Mouse (Mus musculus) CH12.LX (cell line): Measurements from ENCODE around the gene Polr2f. TPM values are rescaled to one million over a fixed set of nuclear protein-coding genes. Genes with fewer than 3 reads are reported as not detected.

ENCODE experiments used
- DNase-seq: peaks from one replicate; pipeline ENCODE4 v3.0.0-alpha.2; 2013; ENCODE audit errors: extremely low read depth
- H3K27ac ChIP-seq: 2 replicates; pipeline ENCODE4 v1.5.1; 2012; ENCODE audit warnings: low read depth, mild to moderate bottlenecking, control low read depth, moderate library complexity; ENCODE audit not compliant: insufficient read depth
- H3K27me3 ChIP-seq: replicated peaks from 2 replicates; pipeline ENCODE3; 2012; ENCODE audit warnings: inconsistent platforms
- H3K36me3 ChIP-seq, 2 experiments: replicated peaks in 1 of 2; 2 replicates each; pipeline versions ENCODE3 to v1.6.1; 2012; ENCODE audit warnings: inconsistent platforms in 1 of 2, low read length in 1 of 2, mild to moderate bottlenecking in 1 of 2, mixed read lengths in 1 of 2, moderate library complexity in 1 of 2; ENCODE audit not compliant: control insufficient read depth in 1 of 2, insufficient read depth in 1 of 2
- H3K4me1 ChIP-seq, 2 experiments: 2 replicates each; pipeline ENCODE4 v1.6.1; 2012; ENCODE audit warnings: inconsistent platforms in 1 of 2, moderate library complexity in 1 of 2; ENCODE audit not compliant: insufficient read depth in 2 of 2, control insufficient read depth in 1 of 2
- H3K4me2 ChIP-seq: 2 replicates; pipeline ENCODE4 v1.6.1; 2012; ENCODE audit warnings: low read depth, mild to moderate bottlenecking, control low read depth; ENCODE audit not compliant: poor library complexity, insufficient read depth, severe bottlenecking
- H3K4me3 ChIP-seq, 3 experiments: fragments of 150-350 bp in 1 of 3; sonication (generic) in 1 of 3; replicated peaks in 1 of 3; 2 replicates each; pipeline versions ENCODE3 to v1.5.1; 2011 to 2012; ENCODE audit warnings: low read depth in 2 of 3, low read length in 2 of 3, mild to moderate bottlenecking in 2 of 3, moderate library complexity in 2 of 3, control low read depth in 1 of 3, improper control_type of control experiment in 1 of 3, inconsistent platforms in 1 of 3, mixed read lengths in 1 of 3; ENCODE audit not compliant: poor library complexity in 1 of 3
- H3K79me2 ChIP-seq: replicated peaks from 2 replicates; pipeline ENCODE4 v1.6.1; 2012; ENCODE audit warnings: mild to moderate bottlenecking, moderate library complexity; ENCODE audit not compliant: control insufficient read depth, poor library complexity, insufficient read depth, severe bottlenecking; ENCODE audit errors: extremely low read depth
- H3K9ac ChIP-seq: 2 replicates; pipeline ENCODE4 v1.6.1; 2012; ENCODE audit warnings: low read depth, mild to moderate bottlenecking, control low read depth, moderate library complexity; ENCODE audit not compliant: insufficient read depth
- H3K9me3 ChIP-seq: replicated peaks from 2 replicates; pipeline ENCODE3; 2012; ENCODE audit warnings: low read length, inconsistent platforms, mixed read lengths
- BHLHE40 ChIP-seq: IDR thresholded peaks from 2 replicates; pipeline ENCODE4 v1.6.1; 2011; ENCODE audit warnings: mild to moderate bottlenecking, low read depth, low read length, improper control_type of control experiment
- CHD2 ChIP-seq: IDR thresholded peaks from 2 replicates; pipeline ENCODE4 v1.6.1; 2011; ENCODE audit warnings: low read length, improper control_type of control experiment
- E2F4 ChIP-seq: IDR thresholded peaks from 2 replicates; pipeline ENCODE4 v1.6.1; 2011; ENCODE audit warnings: low read depth, low read length, improper control_type of control experiment; ENCODE audit not compliant: insufficient replicate concordance
- ETS1 ChIP-seq: conservative IDR thresholded peaks from 2 replicates; pipeline ENCODE4 v1.6.1; 2012; ENCODE audit warnings: low read depth, mild to moderate bottlenecking, inconsistent platforms, low read length, improper control_type of control experiment, moderate library complexity
- GABPA ChIP-seq: IDR thresholded peaks from 2 replicates; pipeline ENCODE4 v1.6.1; 2012; ENCODE audit warnings: low read depth, low read length, improper control_type of control experiment, inconsistent platforms; ENCODE audit not compliant: insufficient replicate concordance
- IRF4 ChIP-seq: IDR thresholded peaks from 2 replicates; pipeline ENCODE4 v1.6.1; 2014; ENCODE audit warnings: low read depth, mild to moderate bottlenecking, inconsistent platforms, low read length, improper control_type of control experiment
- JUN ChIP-seq: IDR thresholded peaks from 2 replicates; pipeline ENCODE4 v1.6.1; 2011; ENCODE audit warnings: low read depth, mild to moderate bottlenecking, low read length, improper control_type of control experiment, moderate library complexity; ENCODE audit not compliant: insufficient read depth
- JUND ChIP-seq: conservative IDR thresholded peaks from 2 replicates; pipeline ENCODE4 v1.6.1; 2011; ENCODE audit warnings: low read depth, low read length, improper control_type of control experiment
- KAT2A ChIP-seq: IDR thresholded peaks from 2 replicates; pipeline ENCODE4 v1.6.1; 2012; ENCODE audit warnings: low read length, improper control_type of control experiment, inconsistent platforms; ENCODE audit not compliant: insufficient replicate concordance
- MAFK ChIP-seq: IDR thresholded peaks from 2 replicates; pipeline ENCODE4 v1.6.1; 2011; ENCODE audit warnings: low read length, improper control_type of control experiment; ENCODE audit not compliant: insufficient replicate concordance
- MAX ChIP-seq: IDR thresholded peaks from 2 replicates; pipeline ENCODE4 v1.6.1; 2011; ENCODE audit warnings: low read length, improper control_type of control experiment
- MEF2A ChIP-seq: IDR thresholded peaks from 2 replicates; pipeline ENCODE4 v1.6.1; 2014; ENCODE audit warnings: low read depth, mild to moderate bottlenecking, inconsistent platforms, low read length, improper control_type of control experiment, borderline replicate concordance
- MXI1 ChIP-seq: IDR thresholded peaks from 2 replicates; pipeline ENCODE4 v1.6.1; 2011; ENCODE audit warnings: mild to moderate bottlenecking, low read depth, low read length, improper control_type of control experiment
- MYC ChIP-seq: IDR thresholded peaks from 2 replicates; pipeline ENCODE4 v1.6.1; 2011; ENCODE audit warnings: low read depth, mild to moderate bottlenecking, improper control_type of control experiment, low read length
- NRF1 ChIP-seq: IDR thresholded peaks from 2 replicates; pipeline ENCODE4 v1.6.1; 2014; ENCODE audit warnings: low read depth, mild to moderate bottlenecking, inconsistent platforms, low read length, improper control_type of control experiment, moderate library complexity
- PAX5 ChIP-seq: IDR thresholded peaks from 2 replicates; pipeline ENCODE4 v1.6.1; 2012; ENCODE audit warnings: low read length, inconsistent platforms, mixed read lengths
- POLR2A ChIP-seq: IDR thresholded peaks from 2 replicates; pipeline ENCODE4 v1.6.1; 2011; ENCODE audit warnings: low read depth, mild to moderate bottlenecking, improper control_type of control experiment, low read length
- POLR2AphosphoS2 ChIP-seq: IDR thresholded peaks from 2 replicates; pipeline ENCODE4 v1.6.1; 2011; ENCODE audit warnings: low read depth, low read length, improper control_type of control experiment
- RAD21 ChIP-seq: IDR thresholded peaks from 2 replicates; pipeline ENCODE4 v1.6.1; 2011; ENCODE audit warnings: low read depth, mild to moderate bottlenecking, low read length, improper control_type of control experiment, moderate library complexity
- RCOR1 ChIP-seq: conservative IDR thresholded peaks from 2 replicates; pipeline ENCODE4 v1.6.1; 2012; ENCODE audit warnings: low read depth, mild to moderate bottlenecking, inconsistent platforms, low read length, improper control_type of control experiment
- TBP ChIP-seq: conservative IDR thresholded peaks from 2 replicates; pipeline ENCODE4 v1.6.1; 2011; ENCODE audit warnings: low read depth, low read length, improper control_type of control experiment
- UBTF ChIP-seq: IDR thresholded peaks from 2 replicates; pipeline ENCODE4 v1.6.1; 2012; ENCODE audit warnings: low read depth, mild to moderate bottlenecking, inconsistent platforms, low read length, improper control_type of control experiment, moderate library complexity
- ZC3H11A ChIP-seq: IDR thresholded peaks from 2 replicates; pipeline ENCODE4 v1.6.1; 2012; ENCODE audit warnings: low read depth, mild to moderate bottlenecking, inconsistent platforms, low read length, improper control_type of control experiment
- ZNF384 ChIP-seq: IDR thresholded peaks from 2 replicates; pipeline ENCODE4 v1.6.1; 2012; ENCODE audit warnings: low read depth, low read length, improper control_type of control experiment, inconsistent platforms
- dilution Hi-C: fragments of 300-500 bp; cut with MboI; formaldehyde crosslinking; loops from 2 replicates; pipeline ENCODE4 v1.14.3; 2020; ENCODE audit warnings: low sequenced_read_pairs; ENCODE audit not compliant: extremely low pct_unique_long_range_greater_than_20kb, extremely low pct_ligation_motif_present
- in situ Hi-C: fragments of 300-500 bp; cut with MboI; formaldehyde crosslinking; loops from 3 replicates; pipeline ENCODE4 v1.14.3; 2019; ENCODE audit warnings: low sequenced_read_pairs, low pct_ligation_motif_present, low pct_unique_long_range_greater_than_20kb, mixed read lengths
- polyA plus RNA-seq: library from polyadenylated mRNA; unstranded; fragments of >175 nt; gene quantifications from 2 replicates; pipeline ENCODE4 v1.2.1, GENCODE M21; 2012; ENCODE audit warnings: low read depth; ENCODE audit not compliant: insufficient read length
- total RNA-seq, 2 experiments: library from RNA; depleted of rRNA; stranded (reverse); fragments of 300-350 nt in 1 of 2; fragments of >200 nt in 1 of 2; gene quantifications; 2 replicates each; pipeline ENCODE4 v1.2.3; 2012 to 2014

The Polr2f gene
- total and polyA plus RNA-seq, 3 experiments, result 218 to 414 (median 286) TPM

GRCm38 (mm10) chr15:79151881-79152280 lies 11.1 kb downstream of the Polr2f start:
- H3K4me1 ChIP-seq, result no peaks in the 10 kb centered on the region
- H3K9ac ChIP-seq, result no peak overlapping the region
- dilution Hi-C loops, result no loop called here
- H3K9me3 ChIP-seq, result no peaks in the 10 kb centered on the region
- DNase-seq, result no peak
- in situ Hi-C loops, result no loop called here
- TF ChIP-seq GABPA, result no peak
- TF ChIP-seq MEF2A, result no peak
- TF ChIP-seq RCOR1, result no peak
- TF ChIP-seq CHD2, result no peak
- no peak for TF ChIP-seq MXI1
- no peak for TF ChIP-seq KAT2A
- TF ChIP-seq ZNF384, result no peak
- TF ChIP-seq ZC3H11A, result no peak
- no peak for TF ChIP-seq MAX
- TF ChIP-seq PAX5, result no peak
- TF ChIP-seq E2F4, result no peak
- TF ChIP-seq NRF1, result no peak
- TF ChIP-seq, all 38 proteins: peak for 0
- H3K4me3 ChIP-seq, result no peak overlapping the region
- H3K27me3 ChIP-seq, result peaks cover 13% of the 10 kb centered on the region
- no peak overlapping the region for H3K27ac ChIP-seq
- H3K4me2 ChIP-seq, result no peak overlapping the region
- H3K79me2 ChIP-seq, result no peaks in the 10 kb centered on the region
- H3K36me3 ChIP-seq, result peaks cover 48 to 67% of the 10 kb centered on the region in 2 experiments

GRCm38 (mm10) chr15:79152709-79153108 lies 11.9 kb downstream of the Polr2f start:
- dilution Hi-C loops, result no loop called here
- Histone ChIP-seq H3K4me2 (no peak overlapping the region), H3K27me3 (peaks cover 20% of the 10 kb centered on the region), H3K9me3 (no peaks in the 10 kb centered on the region), H3K9ac (no peak overlapping the region), H3K36me3 (peaks cover 39 to 59% of the 10 kb centered on the region in 2 experiments), H3K27ac (no peak overlapping the region), H3K79me2 (no peaks in the 10 kb centered on the region), H3K4me3 (no peak overlapping the region), H3K4me1 (no peaks in the 10 kb centered on the region)
- no peak for TF ChIP-seq IRF4
- no peak for TF ChIP-seq NRF1
- no peak for TF ChIP-seq MAFK
- no peak for TF ChIP-seq GABPA
- TF ChIP-seq MEF2A, result no peak
- TF ChIP-seq ETS1, result no peak
- no peak for TF ChIP-seq JUN
- TF ChIP-seq BHLHE40, result no peak
- no peak for TF ChIP-seq RAD21
- TF ChIP-seq UBTF, result no peak
- no peak for TF ChIP-seq CHD2
- TF ChIP-seq POLR2A, result no peak
- no peak for TF ChIP-seq MYC
- no peak for TF ChIP-seq KAT2A
- TF ChIP-seq TBP, result no peak
- TF ChIP-seq POLR2AphosphoS2, result no peak
- no peak for TF ChIP-seq JUND
- TF ChIP-seq E2F4, result no peak
- DNase-seq, result no peak
- in situ Hi-C loops, result no loop called here
